Mouse (Mus musculus): Measurements from ENCODE around the gene Gprc5d. TPM values are rescaled to one million over a fixed set of nuclear protein-coding genes. Genes with fewer than 3 reads are reported as not detected.

Gene Gprc5d
- total RNA-seq, 2 experiments from 2014 or later, result not detected

DNA sequence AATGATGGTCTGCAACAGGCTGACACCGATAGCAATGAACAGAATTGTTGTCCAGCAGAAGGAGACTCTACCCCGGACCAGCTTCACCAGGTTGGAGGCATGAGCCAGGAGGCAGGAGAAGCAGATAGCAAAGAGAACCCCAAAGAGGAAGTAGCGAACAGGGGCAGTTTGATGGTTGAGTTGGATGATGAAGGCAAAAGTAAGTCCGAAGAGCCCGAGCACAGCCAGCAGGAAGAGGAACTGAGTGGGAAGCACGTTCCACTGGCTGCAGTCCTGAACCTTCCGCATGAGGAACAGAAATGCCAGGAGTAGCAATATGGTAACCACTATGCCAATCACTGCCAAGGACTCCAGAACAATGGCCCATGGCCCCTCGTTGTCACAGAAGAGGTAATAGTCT, 1.6 kb downstream of the Gprc5d start:
- no peak for DNase-seq (ENCODE audit: low spot score in 2 of 2)
- no peak for TF ChIP-seq CTCF (conservative IDR thresholded peaks at IDR 0.05)
- Histone ChIP-seq H3K27ac (no peak overlapping the region), H3K4me3 (no peak overlapping the region)

DNA sequence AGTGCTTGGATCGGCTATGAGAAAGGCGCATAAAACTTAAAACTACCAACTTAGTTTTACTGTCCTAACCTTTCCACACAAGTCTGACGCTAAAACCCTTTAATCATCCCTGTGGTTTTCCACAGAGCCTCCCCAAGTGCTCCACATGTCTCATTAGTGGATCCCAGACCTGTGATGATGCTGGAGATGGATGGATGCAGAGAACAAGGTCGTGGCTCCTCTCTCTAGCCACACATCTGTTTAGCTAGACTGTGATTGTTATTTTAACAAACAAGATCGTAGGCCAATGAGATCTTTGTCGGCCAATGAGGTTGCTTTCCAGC, 5.0 kb downstream of the Gprc5d start:
- DNase-seq (ENCODE audit: low spot score in 2 of 2), result no peak
- H3K4me3 ChIP-seq, result no peak overlapping the region
- TF ChIP-seq CTCF (conservative IDR thresholded peaks at IDR 0.05), result no peak
- H3K27ac ChIP-seq, result no peak overlapping the region

DNA sequence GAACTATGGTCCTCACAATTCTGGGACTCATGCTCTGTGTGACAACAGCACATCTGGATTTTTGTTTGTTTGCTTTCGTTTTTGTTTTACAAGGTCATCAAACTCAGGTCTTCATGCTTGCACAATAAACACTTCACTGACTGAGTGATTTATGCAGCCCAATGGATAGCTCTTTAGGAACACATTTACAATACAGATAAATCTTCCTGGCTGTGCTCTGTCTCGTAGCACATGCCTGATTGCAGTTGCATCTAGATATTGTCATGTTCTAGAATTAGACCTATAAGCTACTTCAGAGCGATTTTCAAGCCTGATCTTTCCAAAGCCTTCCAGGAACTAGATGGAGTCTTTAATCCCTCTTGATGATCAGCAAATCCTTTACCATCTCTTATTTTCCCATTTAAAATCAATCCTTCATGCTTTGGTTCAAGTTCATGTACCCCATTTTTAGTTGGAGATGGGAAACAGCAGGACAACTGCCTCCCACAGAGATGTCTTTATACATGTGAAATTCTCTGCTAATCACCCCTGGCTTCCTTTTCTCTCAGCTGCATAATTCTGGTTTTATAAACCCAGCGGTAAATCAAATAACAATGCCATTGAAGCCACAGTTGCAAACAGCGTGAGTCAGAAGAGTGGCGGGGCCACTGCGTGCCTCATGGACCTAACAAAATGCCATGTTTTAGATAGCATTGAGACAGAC, 5.5 kb downstream of the Gprc5d start:
- DNase-seq (ENCODE audit: low spot score in 2 of 2), result no peak
- Histone ChIP-seq H3K4me3 (no peak overlapping the region), H3K27ac (no peak overlapping the region)
- TF ChIP-seq CTCF (conservative IDR thresholded peaks at IDR 0.05), result no peak

DNA sequence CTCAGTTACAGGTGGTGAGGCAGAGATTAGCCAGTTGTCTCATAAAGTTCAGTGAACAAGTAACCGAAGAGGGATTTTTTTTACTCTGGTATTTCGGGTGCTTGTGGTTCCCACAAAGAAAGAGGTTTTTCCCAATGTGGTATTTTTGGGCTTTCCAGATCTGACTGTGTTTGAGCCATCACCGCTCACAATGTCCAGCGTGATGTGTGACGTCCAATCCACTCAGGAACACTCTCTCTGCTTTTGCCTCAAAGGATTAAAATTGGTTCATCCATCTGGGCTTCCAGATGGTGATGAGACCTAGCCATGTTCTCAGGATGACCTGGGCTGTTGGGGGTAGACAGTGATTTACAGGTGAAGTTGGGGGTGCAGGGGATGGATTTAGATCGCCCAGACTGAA, 11.1 kb downstream of the Gprc5d start:
- TF ChIP-seq CTCF (conservative IDR thresholded peaks at IDR 0.05), result no peak
- H3K27ac ChIP-seq, result no peak overlapping the region
- no peak for DNase-seq (ENCODE audit: low spot score in 2 of 2)
- no peak overlapping the region for H3K4me3 ChIP-seq

DNA sequence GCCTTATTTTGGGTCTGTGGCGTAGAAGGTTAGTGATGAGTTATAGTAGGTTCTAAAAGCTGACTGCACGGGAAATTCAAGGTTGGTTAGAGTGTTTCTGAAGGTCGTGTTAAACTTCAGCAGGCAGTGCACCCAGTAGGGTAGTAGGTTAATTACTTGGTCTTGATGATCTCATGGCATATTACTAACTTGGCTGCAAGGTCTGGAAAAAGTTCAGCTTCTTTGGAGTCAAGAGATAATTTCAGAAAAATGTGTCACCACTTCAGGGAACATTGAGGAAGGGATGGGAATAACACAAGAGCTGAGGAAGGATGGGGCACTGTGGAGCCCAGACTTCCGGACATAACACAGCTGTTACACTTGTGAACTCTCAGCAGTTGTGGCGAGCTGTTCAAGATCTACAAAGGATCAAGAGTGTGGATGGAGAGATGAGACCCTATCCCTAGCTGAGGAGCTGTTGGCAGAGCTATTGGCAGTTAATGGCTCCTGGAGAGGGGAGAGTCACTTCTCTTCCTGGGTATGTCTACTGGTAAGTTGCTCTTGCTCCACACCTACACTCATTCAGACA, 15.3 kb downstream of the Gprc5d start:
- no peak for TF ChIP-seq CTCF (conservative IDR thresholded peaks at IDR 0.05)
- Histone ChIP-seq H3K27ac (no peak overlapping the region), H3K4me3 (no peak overlapping the region)
- DNase-seq (ENCODE audit: low spot score in 2 of 2), result no peak

DNA sequence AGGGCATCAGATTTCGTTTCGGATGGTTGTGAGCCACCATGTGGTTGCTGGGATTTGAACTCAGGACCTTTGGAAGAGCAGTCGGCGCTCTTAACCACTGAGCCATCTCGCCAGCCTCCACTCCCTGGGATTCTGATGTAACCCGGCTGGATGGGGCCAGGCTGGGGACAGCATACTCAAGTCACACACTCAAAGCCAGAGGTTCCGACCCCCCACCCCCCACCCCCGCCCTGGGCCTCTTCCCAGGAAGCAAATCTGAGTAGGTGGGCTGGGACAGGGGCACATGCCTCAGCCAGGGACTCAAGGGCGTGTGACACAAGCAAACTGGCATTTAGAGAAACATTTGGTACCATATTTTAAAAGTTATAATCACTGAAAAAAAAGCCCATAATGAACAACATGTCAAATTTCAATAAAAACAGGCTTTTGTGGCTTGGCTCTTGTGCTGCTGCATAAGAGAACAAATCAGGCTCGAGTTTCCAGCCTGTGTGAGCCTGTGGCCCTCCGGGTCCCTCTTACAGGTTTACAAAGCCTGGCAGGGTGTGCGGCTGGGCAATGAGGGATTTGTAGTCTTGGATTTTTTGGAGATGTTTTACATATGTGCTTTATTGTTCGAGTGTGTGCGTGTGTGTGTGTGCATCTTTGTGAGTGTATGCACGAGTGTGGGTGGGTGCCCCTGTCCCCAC, 17.2 kb downstream of the Gprc5d start:
- H3K4me3 ChIP-seq, result no peak overlapping the region
- no peak overlapping the region for H3K27ac ChIP-seq
- DNase-seq (ENCODE audit: low spot score in 2 of 2), result no peak
- TF ChIP-seq CTCF (conservative IDR thresholded peaks at IDR 0.05), result no peak

DNA sequence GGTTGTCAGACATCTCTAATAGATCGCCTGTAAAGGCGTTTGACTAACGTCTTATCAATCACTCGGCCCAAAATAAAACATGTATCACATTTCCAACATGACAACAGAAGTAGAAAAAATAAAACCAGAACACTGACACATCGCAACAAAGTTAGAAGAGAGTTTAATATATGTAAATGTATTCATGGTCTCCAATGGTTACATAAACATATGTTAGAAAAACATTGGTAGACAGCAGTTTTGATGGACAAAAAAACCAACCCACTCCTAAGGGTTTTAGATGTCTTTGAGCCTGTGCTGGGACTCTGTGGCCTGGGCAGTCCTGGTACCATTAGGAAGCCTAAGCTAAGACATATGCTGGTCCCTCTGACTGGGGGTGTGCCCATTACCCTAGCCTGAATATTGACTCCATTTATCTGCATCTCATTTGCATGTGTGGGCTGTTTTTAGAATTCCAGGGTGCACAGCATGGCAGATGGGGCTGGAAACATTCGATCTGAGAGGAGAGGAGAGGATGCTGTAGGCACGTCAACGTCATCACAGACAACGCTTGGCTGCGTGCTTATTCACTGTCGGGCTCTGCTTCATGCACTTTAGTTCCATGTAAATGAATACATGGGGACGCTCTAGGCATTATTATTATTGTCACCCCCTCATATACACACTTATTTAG, 25.1 kb downstream of the Gprc5d start:
- Histone ChIP-seq H3K27ac (peak overlapping the region; percentile 91), H3K4me3 (no peak overlapping the region)
- no peak for TF ChIP-seq CTCF (conservative IDR thresholded peaks at IDR 0.05)
- DNase-seq (ENCODE audit: low spot score in 2 of 2), result peak; percentile 49 to 81

DNA sequence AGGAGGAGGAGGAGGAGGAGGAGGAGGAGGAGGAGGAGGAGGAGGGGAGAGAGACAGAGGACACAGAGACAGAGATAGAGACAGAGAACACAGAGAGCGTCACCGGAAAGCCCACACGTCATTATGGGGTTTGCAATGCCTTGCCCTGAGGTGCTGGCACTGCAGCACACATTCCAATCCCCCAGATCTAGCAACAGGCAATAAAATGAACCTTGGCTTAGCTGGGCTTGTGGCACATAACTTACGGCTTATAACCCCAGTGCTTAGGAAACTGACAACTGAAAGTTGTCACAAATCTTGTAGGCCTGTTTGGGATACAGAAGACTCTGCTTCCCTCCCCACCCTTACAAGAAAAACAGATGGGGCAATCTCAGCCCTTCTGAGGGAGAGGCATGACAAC, 27.4 kb downstream of the Gprc5d start:
- no peak for TF ChIP-seq CTCF (conservative IDR thresholded peaks at IDR 0.05)
- H3K4me3 ChIP-seq, result no peak overlapping the region
- DNase-seq (ENCODE audit: low spot score in 2 of 2), result no peak
- no peak overlapping the region for H3K27ac ChIP-seq

DNA sequence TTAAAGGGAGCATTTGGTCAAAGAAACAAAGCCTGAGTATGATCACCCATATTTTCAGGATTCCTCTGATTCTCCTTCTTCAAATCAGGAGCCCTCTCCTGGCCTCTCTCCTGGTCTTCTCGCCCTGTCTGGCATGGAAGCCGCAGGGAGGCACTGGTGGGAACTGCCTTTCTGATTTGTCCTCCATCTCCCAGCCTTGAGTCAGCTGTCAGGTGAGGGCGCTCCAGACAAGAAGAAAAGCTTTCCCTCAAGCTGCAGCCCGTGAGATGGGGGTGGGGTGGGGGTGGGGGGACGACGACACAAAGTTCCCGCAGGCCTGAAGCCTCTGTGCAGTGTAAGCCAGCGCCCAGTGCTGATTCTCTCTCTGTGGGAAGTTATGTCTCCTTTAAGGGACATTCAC, 28.3 kb downstream of the Gprc5d start:
- Histone ChIP-seq H3K27ac (peak overlapping the region; percentile 73), H3K4me3 (no peak overlapping the region)
- peak; percentile 63 for TF ChIP-seq CTCF (conservative IDR thresholded peaks at IDR 0.05)
- peak; percentile 41 to 66 for DNase-seq (ENCODE audit: low spot score in 2 of 2)

DNA sequence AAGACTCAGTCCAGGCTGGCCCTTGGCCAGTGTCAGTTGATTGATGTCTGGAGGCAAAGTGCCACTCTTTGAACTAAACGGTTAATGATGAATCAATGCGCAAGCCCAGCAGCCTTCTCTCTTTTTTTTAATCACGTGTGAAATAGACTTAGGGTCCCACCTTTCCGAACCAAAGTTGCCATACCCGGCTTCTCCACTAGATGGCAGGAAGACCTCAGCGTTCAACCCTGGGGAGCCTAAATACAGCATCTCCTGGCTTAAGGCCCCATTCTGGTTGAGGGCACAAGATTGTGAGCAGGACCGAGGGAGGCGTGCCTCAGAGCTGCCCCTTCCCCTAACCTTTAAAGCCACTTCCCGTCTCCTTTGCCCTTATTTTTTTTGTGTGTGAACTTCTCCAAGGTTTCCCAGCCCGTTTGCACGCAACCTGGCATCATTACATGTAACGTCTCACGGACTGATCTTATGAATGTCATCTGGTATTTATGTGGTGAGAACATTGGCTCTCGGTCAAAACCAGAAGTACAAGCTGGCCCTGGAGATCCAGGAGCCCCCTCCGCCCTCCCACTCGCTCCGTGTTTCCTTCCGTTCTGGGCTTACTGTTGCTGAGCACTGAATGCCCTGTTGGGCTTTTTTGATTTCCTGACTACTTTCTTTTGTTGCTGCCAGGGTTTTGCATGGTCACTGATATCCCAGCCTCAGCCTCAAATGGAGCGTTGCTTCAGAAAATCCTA, 30.2 kb downstream of the Gprc5d start:
- TF ChIP-seq CTCF (conservative IDR thresholded peaks at IDR 0.05), result peak; percentile 90

DNA sequence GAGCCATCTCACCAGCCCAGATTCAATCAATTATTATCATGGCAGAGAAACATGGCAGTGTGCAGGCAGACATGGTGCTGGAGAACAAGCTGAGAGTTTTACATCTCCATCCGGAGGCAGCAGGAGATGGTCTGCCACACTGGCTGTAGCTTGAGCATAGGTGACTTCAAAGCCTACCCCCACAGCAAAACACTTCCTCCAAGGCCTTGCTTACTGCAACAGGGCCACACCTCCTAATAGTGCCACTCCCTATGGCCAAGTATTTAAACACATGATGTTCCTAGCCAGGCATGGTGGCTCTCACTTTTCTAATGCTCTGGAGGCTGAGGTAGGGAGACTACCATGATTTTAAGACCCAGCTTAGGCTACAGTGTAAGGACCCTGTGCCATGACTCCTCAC, 32.4 kb downstream of the Gprc5d start:
- DNase-seq (ENCODE audit: low spot score in 2 of 2), result no peak
- Histone ChIP-seq H3K4me3 (no peak overlapping the region), H3K27ac (no peak overlapping the region)
- TF ChIP-seq CTCF (conservative IDR thresholded peaks at IDR 0.05), result no peak

More for the DNA sequence above, 30.2 kb downstream of the Gprc5d start:
- H3K4me3 ChIP-seq, result peak overlapping the region; percentile 37
- peak; percentile 80 to 88 for DNase-seq (ENCODE audit: low spot score in 2 of 2)
- peak overlapping the region; percentile 66 for H3K27ac ChIP-seq

DNA sequence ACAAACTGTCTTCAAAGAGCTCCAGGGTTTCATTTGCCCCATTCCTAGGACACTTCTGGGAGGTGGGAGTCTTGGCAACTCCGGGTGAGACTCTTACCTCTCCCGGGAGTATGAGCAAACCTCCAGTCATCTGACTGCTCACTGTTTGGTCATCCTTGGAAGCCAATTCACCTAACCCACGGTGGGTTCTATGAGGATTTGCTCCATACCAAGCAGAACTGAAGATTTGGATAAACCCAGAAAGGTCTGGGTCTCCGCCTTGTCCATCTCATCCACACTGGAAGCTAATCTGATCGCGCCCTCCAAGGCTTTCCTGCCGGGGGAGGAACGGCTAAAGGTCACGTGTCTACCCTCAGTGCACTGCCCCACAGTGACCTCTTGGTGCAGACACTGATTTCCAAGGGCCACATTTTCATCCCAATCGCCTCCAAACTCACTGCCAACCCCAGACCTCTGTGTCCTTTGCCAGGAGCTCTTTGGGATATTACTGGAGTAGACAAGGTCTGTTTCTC, 34.0 kb downstream of the Gprc5d start:
- H3K4me3 ChIP-seq, result no peak overlapping the region
- no peak overlapping the region for H3K27ac ChIP-seq
- no peak for TF ChIP-seq CTCF (conservative IDR thresholded peaks at IDR 0.05)
- DNase-seq (ENCODE audit: low spot score in 2 of 2), result no peak
